Mouse (Mus musculus): ENCODE measurements around the gene Lekr1. TPM values are rescaled to one million over a fixed set of nuclear protein-coding genes. Genes with fewer than 3 reads are reported as not detected.
"Not testable (repeated sequence)": the region's sequence is repeated elsewhere in the genome, so short reads cannot be mapped to it uniquely, and the experiment has no call there.

Lekr1 gene
- polyA plus RNA-seq, 1 experiment = not detected

DNA sequence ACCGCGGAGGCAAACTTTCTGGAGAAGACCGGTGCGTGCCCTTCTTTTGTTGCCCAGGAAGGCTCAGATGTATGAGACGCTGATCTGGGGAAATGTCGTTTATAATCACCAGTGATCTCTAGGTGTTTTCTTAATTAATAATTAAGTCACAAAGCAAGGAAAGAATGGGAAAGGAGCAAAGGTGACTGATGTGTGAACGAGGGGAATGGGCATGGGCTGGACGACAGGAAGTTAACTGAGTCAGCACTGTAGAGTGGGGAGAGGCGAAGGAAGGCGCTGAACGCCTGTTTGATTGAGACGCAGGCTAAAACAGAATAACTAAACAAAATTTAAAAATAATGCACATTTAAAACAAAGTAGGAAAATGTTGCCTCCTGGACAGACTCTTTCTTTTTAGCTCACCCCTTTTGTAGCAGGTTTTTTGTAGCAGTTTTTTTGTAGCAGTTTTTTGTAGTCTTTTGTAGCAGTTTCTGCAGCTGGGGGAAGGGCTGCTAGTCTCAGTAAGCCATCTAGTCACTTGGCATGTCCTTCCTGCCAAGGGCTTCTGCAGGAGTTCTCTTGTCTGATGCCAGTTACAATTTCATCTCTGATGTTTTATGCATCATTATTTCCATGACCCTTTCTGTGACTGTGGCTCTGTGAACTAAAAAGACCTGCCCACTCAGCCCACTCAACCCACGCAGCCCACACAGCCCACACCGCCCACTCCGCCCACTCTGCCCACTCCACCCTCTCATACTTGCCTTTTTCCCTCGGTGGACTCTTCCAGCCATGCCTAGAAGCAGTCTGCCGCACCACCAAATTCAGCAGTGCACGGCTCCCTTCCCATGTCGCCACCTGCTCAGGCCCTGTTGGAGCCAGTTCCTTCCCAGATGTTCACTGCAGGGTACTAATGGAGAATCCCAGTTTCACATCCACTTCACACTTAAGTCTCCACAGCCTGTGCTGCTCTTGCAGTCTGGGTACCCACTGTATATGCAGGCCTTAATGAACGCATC is 98.8 kb downstream of the Lekr1 start:
- Histone ChIP-seq H3K4me1 (ENCODE audit: control insufficient read depth, insufficient read depth, low read length) (no peaks in the 10 kb centered on the region; the same call in 1 of the 2 replicates), H3K4me3 (replicated peaks; ENCODE audit: control insufficient read depth, low read depth, low read length) (no peak overlapping the region), H3K27ac (ENCODE audit: control insufficient read depth, insufficient read depth, low read depth, low read length, poor library complexity) (no peak overlapping the region)
- 75% methylated on average over 20 of the region's 20 CpGs for WGBS
- no peak for TF ChIP-seq CTCF (IDR thresholded peaks at IDR 0.05; ENCODE audit: control insufficient read depth, insufficient read depth, low read length)
- no peak for TF ChIP-seq POLR2A (IDR thresholded peaks at IDR 0.05; ENCODE audit: borderline replicate concordance, control insufficient read depth, low read depth, low read length)

DNA sequence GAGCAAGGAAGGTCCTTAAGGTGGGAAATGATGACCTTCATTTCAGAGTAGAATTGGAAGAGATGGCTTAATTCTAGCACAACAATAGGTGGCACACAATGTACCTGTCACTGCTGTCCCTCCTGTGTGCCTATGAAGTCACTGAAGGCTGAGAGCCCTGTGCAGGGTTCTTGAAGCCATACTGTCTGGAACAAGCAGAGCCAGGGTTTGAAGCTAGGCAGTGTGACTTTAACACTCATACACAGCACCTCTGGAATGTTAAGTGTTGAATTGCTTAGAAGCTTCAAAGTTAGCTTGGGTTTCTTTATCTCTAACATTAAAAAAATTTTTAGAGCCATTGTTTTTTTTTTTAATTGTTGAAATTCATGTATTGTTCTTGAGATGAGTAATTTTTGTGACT is 100.4 kb downstream of the Lekr1 start:
- Histone ChIP-seq H3K4me3 (replicated peaks; ENCODE audit: control insufficient read depth, low read depth, low read length) (no peak overlapping the region), H3K4me1 (ENCODE audit: control insufficient read depth, insufficient read depth, low read length) (no peaks in the 10 kb centered on the region; the same call in 1 of the 2 replicates), H3K27ac (ENCODE audit: control insufficient read depth, insufficient read depth, low read depth, low read length, poor library complexity) (no peak overlapping the region)
- TF ChIP-seq POLR2A (IDR thresholded peaks at IDR 0.05; ENCODE audit: borderline replicate concordance, control insufficient read depth, low read depth, low read length) (no peak), CTCF (IDR thresholded peaks at IDR 0.05; ENCODE audit: control insufficient read depth, insufficient read depth, low read length) (no peak)

DNA sequence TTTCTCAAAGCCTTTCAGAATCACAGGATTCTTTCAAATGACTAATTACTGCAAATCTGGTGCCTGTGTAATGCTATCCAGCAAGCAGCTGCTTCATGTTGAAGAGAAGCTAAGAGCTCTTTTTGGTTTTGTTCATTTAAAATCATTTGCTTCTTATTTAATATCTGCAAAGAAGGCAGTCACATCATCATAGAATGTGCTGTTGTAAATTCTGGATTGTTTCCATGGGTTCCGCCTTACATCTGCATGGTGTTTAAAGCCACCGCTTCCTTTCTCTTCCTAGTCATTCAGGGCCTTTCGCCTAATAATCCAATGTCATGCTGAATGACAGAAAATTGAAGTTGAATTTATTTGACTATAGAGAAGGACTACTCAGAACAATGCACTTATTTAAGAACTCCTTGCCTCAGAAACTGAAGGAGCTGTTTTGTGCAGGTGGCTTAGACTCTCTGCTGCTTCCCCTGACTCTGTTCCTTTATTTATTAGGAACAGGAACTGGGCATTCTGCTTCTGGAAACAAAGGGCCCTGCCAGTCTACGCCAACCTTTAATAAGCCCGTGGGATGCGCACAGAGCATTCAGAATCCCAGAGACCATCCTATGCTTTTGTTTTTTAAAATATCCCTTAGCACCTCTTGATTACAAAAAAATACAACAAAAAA is 101.3 kb downstream of the Lekr1 start:
- Histone ChIP-seq H3K27ac (ENCODE audit: control insufficient read depth, insufficient read depth, low read depth, low read length, poor library complexity) (no peak overlapping the region), H3K4me1 (ENCODE audit: control insufficient read depth, insufficient read depth, low read length) (no peaks in the 10 kb centered on the region; the same call in 1 of the 2 replicates), H3K4me3 (replicated peaks; ENCODE audit: control insufficient read depth, low read depth, low read length) (no peak overlapping the region)
- TF ChIP-seq POLR2A (IDR thresholded peaks at IDR 0.05; ENCODE audit: borderline replicate concordance, control insufficient read depth, low read depth, low read length) (no peak), CTCF (IDR thresholded peaks at IDR 0.05; ENCODE audit: control insufficient read depth, insufficient read depth, low read length) (no peak)
- 85% methylated on average over 6 of the region's 6 CpGs for WGBS

DNA sequence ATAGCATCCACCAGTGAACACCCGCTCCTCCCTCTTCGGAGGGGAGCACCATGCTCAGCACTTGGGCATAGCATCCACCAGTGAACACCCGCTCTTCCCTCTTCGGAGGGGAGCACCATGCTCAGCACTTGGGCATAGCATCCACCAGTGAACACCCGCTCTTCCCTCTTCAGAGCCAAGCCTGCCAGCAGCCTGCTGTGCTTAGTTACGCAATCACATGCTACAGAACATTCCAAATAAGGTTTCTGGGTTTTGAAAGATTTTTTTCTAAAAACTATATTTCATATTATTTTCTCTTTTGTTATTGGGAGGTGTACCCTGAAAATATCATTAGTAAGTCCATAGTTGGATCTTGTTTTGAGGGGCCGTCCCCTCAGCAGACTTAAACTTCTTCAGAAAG is 103.6 kb downstream of the Lekr1 start:
- WGBS = 78% methylated on average over 7 of the region's 7 CpGs
- H3K27ac ChIP-seq (ENCODE audit: control insufficient read depth, insufficient read depth, low read depth, low read length, poor library complexity); H3K4me3 ChIP-seq (replicated peaks; ENCODE audit: control insufficient read depth, low read depth, low read length); H3K4me1 ChIP-seq (ENCODE audit: control insufficient read depth, insufficient read depth, low read length): not testable (repeated sequence)

DNA sequence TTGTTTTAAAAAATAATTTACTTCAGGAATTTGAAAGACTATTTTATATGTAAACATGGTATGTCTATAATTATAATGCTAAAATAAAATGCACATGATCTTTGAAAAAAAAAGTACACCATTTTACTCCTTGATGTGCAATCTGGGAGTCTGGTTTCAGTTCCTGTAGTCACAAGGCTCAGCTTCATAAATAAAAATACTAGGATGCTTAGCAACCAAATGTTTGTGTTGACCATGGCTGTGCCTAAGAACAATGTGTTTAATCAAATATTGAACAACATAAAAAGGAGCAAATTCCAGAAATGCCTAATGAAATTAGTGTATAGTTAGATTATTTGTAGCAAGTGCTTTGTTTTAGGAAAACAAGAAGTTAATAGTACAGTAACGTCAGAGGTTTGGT is 107.9 kb downstream of the Lekr1 start:
- Histone ChIP-seq H3K4me3 (replicated peaks; ENCODE audit: control insufficient read depth, low read depth, low read length) (no peak overlapping the region), H3K27ac (ENCODE audit: control insufficient read depth, insufficient read depth, low read depth, low read length, poor library complexity) (no peak overlapping the region), H3K4me1 (ENCODE audit: control insufficient read depth, insufficient read depth, low read length) (no peaks in the 10 kb centered on the region)
- WGBS = 79% methylated on average over 1 of the region's 1 CpGs
- TF ChIP-seq POLR2A (IDR thresholded peaks at IDR 0.05; ENCODE audit: borderline replicate concordance, control insufficient read depth, low read depth, low read length) (no peak), CTCF (IDR thresholded peaks at IDR 0.05; ENCODE audit: control insufficient read depth, insufficient read depth, low read length) (no peak)

DNA sequence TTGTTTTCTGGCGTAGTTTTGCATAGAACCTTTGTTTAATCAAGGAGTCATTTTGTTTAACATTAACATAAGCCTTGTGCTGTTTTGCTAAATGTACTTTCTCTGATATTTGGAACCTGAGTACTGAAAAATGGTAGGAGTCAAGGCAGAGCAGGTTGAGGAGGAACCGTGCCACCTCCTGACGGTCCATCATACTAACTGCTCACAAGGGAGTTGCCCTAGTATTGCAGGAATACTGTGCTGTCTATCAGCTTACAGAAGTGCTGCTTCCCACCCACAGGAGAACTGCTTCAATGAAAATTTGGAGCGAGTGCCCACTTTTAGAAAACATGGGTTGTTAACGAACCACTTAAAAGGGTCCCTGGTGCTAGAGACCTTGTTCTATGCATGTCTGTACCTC is 109.1 kb downstream of the Lekr1 start:
- Histone ChIP-seq H3K27ac (ENCODE audit: control insufficient read depth, insufficient read depth, low read depth, low read length, poor library complexity) (no peak overlapping the region), H3K4me1 (ENCODE audit: control insufficient read depth, insufficient read depth, low read length) (no peaks in the 10 kb centered on the region), H3K4me3 (replicated peaks; ENCODE audit: control insufficient read depth, low read depth, low read length) (no peak overlapping the region)
- TF ChIP-seq POLR2A (IDR thresholded peaks at IDR 0.05; ENCODE audit: borderline replicate concordance, control insufficient read depth, low read depth, low read length) = no peak
- TF ChIP-seq CTCF (IDR thresholded peaks at IDR 0.05; ENCODE audit: control insufficient read depth, insufficient read depth, low read length) = no peak
- WGBS = 83% methylated on average over 5 of the region's 5 CpGs

DNA sequence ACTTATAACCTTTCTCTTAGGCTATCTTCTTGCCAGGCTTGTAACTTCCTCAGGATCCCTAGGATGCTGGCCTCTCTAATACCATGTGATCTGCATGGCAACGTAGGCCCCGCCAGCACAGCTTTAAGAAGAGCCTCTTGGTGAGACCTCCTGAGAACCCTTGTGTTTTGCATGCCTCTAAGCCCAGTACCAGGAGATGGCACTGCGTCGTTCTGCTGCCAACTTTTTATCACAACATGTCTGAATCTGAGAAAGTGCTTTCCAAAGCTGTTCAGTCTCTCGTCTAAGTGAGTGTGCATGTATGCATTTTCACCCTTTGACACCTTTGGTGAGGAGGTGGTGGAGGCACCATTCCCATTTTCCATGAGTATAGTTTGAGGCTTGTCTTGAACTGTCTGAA is 116.2 kb downstream of the Lekr1 start:
- Histone ChIP-seq H3K4me1 (ENCODE audit: control insufficient read depth, insufficient read depth, low read length) (no peaks in the 10 kb centered on the region), H3K4me3 (replicated peaks; ENCODE audit: control insufficient read depth, low read depth, low read length) (no peak overlapping the region), H3K27ac (ENCODE audit: control insufficient read depth, insufficient read depth, low read depth, low read length, poor library complexity) (no peak overlapping the region)
- TF ChIP-seq POLR2A (IDR thresholded peaks at IDR 0.05; ENCODE audit: borderline replicate concordance, control insufficient read depth, low read depth, low read length) = no peak
- no peak for TF ChIP-seq CTCF (IDR thresholded peaks at IDR 0.05; ENCODE audit: control insufficient read depth, insufficient read depth, low read length)
- WGBS = 67% methylated on average over 5 of the region's 5 CpGs

DNA sequence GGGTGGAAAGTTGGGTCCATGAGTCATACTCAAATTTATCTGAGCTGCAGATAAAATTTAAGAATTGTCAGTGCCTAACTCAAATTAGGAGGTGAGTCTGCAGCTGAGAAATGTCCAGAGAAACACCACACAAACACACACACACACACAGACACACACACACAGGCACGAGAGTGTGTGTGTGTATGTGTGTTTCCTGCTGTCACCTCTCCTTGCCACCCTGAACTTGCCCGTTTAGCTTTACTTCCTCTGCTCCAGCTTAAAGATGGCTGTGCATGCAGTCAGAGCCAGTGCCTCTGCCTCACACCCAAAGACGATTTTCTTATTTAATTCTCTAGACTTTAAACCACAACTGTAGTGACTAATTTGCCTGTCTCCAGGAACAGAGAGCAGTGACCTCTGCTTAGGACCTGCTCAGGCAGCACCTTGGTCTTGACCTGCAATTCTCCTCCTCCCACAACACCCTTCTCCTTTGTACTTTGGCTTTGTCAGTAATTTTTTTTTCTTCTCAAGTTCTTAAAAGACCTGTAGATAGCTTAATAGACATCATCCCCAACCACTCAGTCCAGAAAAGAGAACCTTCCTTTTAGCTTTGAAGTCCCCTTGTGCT is 124.2 kb downstream of the Lekr1 start:
- WGBS = 2% methylated on average over 3 of the region's 3 CpGs
- Histone ChIP-seq H3K4me1 (ENCODE audit: control insufficient read depth, insufficient read depth, low read length) (no peaks in the 10 kb centered on the region), H3K27ac (ENCODE audit: control insufficient read depth, insufficient read depth, low read depth, low read length, poor library complexity) (no peak overlapping the region), H3K4me3 (replicated peaks; ENCODE audit: control insufficient read depth, low read depth, low read length) (no peak overlapping the region)
- TF ChIP-seq CTCF (IDR thresholded peaks at IDR 0.05; ENCODE audit: control insufficient read depth, insufficient read depth, low read length) (no peak), POLR2A (IDR thresholded peaks at IDR 0.05; ENCODE audit: borderline replicate concordance, control insufficient read depth, low read depth, low read length) (no peak)

Data from bone marrow, adult 2 months (tissue).